Mouse (Mus musculus): ENCODE results near the gene Ano8.

DNA sequence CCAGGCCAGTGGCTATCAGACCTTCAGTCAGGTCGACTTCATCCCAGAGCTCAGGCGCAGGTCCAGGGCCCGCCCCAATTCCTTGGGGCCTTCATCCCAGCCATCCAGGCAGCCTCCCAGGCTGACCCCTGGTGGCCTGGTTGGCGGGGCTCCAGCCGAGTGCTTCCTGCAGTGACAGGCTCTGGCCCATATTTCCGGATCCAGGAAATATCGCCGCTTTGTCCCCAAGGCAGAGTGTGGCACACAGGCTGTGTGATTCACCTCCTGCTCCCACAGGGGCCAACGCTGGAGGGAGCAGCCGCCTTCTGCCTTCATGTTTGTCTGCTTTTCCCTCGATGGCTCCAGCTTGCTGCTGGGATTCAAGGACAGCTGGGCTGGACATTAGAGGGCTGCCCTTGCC is 10.7 kb upstream of the Ano8 start:
- TF ChIP-seq MAFK (IDR thresholded peaks at IDR 0.05; ENCODE audit: insufficient read depth, low read depth, low read length) (no peak), ZNF384 (IDR thresholded peaks at IDR 0.05; ENCODE audit: low read depth, low read length) (no peak), CHD2 (IDR thresholded peaks at IDR 0.05; ENCODE audit: low read depth, low read length) (no peak), HCFC1 (IDR thresholded peaks at IDR 0.05; ENCODE audit: borderline replicate concordance, insufficient read depth, low read length) (no peak)
